Mouse (Mus musculus) ZHBTc4 (cell line): ENCODE measurements at regions not wholly inside any gene's neighbourhood (a gene's known extent, or its start where the extent isn't known, plus 50 kb on each side); places are given as distances from the start of the nearest gene placed in this dataset.

Source experiments
- DNase-seq: peaks from one replicate; pipeline ENCODE4 v3.0.0-alpha.2; 2011; ENCODE audit warnings: low read depth, low spot score

DNA sequence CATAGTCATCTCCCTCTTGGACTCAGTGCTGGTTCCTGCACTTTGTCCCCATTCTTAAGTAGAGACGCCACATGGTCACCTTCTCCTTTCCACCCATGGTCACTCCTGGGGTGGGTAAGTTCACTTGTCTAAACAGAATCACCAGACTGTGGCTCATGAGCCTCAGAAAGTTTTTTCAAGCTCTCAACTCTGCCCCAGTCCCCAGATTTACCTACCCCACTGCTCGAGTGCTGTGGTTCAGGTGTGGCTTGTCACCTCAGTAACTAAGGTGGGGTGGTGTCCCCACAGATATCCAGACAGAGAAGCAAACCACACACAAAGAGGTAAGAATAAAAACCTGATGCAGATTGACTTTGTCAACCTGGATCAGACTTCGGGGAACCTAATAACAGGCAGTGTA, 87.6 kb downstream of the Rpl10-ps3 start:
- DNase-seq: no peak

- DNase-seq: no peak
These were observed 99.6 kb downstream of the Rpl10-ps3 start for GRCm38 (mm10) chr9:50244982-50245671.

GRCm38 (mm10) chr9:50240923-50241322, 103.8 kb downstream of the Rpl10-ps3 start:
- no peak for DNase-seq

- no peak for DNase-seq
These were observed 108.9 kb downstream of the Rpl10-ps3 start for GRCm38 (mm10) chr9:50235908-50236307.

DNA sequence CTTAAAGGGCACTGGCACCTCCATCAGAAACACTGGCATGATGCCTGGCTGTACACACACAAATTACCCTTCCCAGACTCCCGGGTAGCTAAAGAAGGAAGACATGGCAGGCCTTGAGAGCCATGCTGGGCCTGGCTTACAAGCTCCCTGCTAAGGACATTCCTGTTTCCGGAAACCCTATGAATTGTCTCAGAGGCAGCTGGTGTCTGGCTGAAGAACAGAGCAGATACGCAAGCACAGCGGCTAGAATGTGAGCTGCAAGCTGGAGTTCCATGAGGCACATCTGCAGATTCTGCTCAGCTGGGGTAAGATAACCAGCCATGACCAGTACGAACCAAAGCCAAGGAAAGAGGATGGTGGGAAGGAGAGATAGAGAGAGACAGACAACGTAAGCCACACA, 110.1 kb downstream of the Rpl10-ps3 start:
- DNase-seq: no peak

DNA sequence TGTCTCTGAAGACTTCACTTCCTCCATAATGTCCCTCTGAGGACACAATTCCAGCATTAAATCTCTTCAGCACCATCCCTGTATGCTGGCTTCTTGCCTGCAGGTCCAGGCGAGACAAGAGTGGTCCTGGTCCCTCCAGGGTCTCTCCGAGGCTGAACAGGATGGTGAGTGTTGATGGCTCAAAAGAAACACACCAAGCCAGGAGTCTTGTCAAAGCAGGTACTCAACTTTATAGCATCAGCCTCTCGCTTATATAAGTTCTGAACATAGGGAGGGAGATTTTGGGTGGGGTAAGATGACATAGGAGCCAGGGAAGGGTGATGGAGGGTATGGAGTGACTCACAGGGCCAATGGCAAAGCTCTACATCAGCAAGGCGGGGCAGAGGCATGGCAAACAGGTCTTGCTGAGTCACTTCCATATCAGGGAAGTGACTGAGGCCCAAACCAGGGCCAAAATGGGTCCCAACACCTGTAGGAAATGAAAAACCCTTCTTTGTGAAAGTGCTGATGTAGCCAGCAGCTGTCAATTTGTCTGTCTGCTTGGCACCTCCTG, 111.7 kb downstream of the Rpl10-ps3 start:
- no peak for DNase-seq

DNA sequence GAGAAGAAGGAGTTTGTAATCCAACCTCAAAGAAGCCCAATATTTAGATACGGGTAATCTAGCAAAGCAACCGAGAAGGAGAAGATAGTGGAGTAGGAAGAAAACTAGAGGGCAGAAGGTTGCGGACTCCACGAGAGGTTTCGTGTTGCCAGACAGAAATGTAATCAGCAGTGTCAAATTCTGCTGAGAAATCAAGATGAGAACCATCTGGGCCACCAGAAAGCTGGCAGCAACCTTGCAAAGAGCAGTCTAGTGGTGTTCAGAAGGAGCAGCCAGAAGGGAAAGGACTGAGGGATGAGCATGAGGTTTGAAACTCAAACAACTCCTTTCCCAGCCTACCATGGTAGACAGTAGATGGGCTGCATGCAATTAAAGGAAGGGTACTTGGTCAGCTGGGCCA, 134.3 kb downstream of the Rpl10-ps3 start:
- no peak for DNase-seq

DNA sequence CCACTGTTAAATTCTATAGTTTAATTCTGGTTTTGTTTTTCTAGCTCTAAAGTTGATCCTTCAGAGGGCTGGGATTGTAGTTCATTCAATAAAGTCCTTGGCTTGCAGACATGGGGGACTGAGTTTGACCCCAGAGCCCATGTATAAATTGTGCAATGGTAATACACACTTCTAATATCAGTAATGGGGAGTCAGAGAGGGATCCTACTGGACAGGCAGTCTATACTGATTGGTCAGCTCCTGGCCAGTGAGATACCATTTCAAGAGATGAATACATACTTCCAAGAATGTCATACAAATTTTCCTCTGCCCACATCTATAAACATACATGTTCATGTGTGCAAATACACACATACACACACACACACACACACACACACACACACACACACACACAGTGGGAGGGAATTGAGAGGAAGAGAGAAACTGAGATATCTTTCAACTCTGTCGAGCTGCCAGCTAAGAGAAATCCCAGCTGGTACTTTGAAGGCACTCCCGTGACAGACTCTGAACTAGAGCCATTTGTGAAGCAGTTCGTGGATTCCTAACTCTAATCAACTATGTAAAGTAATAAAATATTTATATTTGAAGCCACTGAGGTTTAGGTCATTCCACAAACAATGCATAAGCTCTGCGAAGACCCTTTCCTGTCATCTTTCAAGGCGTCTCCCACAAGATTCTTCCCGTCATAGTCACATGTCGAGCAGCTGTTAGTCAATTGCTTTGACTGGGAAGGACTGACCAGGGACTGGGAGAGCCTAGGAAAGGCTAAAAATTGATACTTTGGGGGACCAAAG, 145.1 kb downstream of the Rpl10-ps3 start:
- DNase-seq: no peak

DNA sequence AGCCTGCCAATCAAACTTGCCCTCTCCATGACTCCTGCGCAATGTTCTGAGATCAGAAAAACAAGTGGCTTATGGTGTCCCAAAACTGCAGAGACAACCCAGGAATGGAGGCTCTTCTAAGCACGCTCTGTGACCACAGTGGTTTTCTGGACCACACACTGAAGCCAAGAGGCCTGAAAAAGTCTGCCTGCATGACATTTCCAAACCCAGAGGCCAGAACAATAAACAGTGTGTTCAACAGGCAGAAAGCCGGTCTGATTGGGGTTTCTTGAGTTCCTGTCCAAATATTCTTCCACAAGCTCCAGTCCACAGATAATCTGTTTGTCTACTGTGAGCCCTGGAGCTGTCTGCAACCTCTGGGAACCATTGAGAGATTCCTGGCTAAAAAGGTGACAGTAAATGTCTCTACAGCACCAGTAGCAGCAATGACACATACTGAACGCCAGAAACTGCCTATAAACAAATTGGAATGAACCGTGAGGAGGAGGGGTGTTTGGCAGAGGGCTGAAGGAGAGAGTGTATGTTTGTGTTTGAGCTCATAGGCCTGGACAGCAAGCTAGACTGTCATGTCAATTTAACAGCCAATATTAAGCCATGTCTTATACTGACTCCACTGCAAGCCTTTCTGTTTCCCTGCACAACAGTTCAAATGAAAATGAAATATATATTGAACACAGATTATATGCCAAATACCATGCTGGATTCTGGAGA, 152.2 kb downstream of the Rpl10-ps3 start:
- DNase-seq: no peak

DNA sequence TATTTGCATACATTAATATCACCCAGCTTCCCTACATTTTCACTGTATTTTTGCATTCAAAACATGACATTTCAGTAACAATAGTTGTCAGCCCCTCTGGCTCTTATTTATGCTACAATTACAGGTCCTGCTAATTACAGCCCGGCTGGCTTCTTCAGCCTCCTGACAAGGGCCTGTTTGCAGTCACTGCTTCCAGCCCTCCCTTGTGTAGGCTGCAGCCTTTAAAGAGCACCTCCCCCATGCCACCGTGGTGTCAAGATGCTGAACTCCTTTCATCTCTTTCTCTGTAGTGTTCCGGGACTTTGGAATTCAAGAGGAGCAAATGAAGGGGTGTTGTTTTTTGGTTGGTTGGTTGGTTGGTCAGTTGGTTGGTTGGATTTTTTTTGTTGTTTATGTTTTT, 153.6 kb downstream of the Rpl10-ps3 start:
- no peak for DNase-seq

GRCm38 (mm10) chr9:50188576-50189070, 156.1 kb downstream of the Rpl10-ps3 start:
- no peak for DNase-seq

GRCm38 (mm10) chr9:50181360-50181759, 163.4 kb downstream of the Rpl10-ps3 start:
- no peak for DNase-seq

DNA sequence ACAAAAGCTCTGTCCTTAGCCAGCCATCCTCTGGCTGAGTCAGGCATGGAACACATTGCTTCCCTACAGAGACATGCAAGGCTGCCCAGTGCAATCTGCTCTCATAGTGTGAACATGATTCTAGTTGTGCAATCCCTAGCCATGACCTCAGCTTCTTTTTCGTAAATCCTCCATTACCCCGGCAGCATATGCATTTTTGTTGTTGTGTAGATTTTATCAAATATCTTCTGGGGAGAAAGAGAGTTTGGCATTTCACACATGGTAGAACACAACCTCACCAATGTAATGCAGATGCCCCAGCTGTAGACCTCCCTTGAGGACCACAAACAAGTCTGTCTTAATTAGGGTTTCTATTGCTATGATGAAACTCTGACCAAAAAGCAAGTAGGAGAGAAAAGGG, 168.6 kb downstream of the Rpl10-ps3 start:
- no peak for DNase-seq

DNA sequence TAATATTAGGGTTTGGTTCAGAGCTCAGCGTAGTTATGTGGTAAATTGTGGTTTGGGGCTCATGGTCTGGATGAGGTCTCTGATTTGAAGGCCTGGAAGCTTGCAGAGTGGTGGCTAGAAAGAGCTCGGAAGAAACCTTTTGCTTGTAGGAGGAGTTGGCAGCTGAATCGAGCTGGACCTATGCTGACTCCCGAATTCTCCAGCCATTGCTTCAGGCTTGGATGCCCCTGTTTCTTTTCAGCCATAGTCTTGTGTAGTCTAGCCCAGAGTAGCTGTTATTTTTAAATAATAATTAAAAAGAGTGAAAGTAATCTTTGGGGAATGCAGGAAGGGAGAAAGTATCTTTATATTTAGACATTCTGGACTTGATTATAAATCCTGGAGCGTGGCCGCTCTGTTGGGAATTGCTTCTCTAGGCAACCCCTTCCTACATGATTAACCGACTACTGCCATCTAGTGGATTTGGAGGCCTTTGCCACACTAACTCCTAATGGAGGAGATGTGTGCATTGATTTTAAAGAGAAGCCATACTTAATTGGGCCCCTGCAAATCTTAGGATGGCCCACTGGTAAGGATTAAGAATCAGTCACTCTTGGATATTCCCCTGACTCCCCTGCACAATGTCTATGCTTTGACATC, 172.8 kb downstream of the Rpl10-ps3 start:
- peak; percentile 84 for DNase-seq

DNA sequence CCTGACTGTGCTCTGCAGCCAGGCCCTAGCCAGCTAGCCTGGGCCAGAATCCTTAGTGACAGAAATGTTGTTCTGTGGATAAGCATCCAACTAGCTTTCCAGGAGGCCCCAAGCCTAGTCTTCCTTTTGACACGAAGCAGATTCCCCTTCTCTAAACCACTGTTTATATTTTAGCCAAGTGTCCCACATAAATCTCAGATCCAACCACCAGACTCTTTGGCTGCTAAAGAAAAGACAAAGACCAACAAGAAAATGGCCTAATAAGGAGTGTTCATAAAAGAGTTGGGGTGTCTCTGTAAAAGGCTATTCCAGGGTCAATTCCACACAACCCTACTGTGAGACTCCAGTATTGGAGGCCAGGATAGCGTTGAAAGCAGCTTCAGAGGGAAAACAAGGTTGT, 173.6 kb downstream of the Rpl10-ps3 start:
- no peak for DNase-seq

DNA sequence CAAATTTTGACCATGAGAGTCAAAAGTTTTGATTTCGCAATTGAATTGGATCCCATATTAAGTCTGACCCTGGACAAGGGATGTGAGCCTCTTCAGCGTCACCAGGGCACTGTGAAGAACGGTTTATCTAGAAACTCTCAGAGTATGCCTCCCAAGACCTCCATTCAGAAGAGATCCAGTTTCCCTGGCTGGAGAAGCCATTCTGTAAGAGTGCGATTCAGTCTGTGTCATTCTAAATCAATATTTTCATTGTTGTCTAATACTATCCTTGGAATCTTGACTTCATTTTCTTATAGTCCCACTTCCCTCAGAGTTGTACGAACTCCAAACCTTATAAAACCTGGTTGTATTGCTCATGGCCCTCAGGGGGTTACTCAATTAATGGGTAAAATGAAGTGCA, 174.1 kb downstream of the Rpl10-ps3 start:
- DNase-seq: no peak

GRCm38 (mm10) chr9:50154618-50155017, 190.2 kb downstream of the Rpl10-ps3 start:
- no peak for DNase-seq

DNA sequence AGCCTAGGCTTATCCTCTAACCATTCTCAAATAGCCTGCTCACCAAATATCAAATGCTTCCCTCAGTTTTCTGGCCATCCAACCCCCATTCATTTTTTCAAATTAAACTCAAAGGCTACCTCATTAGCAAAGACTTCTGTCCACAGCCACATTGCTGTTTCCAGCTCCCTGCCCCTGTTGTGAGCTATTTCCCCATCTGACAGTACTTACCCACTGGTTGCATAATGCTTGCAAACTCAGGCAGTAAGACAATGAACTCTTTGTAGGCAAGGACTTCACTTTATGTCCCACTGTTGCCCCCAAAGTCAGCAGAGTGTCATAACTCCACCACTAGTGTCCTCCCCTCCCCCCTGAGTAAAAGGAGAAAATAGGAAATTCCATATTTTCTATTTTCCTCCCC, 194.7 kb downstream of the Rpl10-ps3 start:
- no peak for DNase-seq

DNA sequence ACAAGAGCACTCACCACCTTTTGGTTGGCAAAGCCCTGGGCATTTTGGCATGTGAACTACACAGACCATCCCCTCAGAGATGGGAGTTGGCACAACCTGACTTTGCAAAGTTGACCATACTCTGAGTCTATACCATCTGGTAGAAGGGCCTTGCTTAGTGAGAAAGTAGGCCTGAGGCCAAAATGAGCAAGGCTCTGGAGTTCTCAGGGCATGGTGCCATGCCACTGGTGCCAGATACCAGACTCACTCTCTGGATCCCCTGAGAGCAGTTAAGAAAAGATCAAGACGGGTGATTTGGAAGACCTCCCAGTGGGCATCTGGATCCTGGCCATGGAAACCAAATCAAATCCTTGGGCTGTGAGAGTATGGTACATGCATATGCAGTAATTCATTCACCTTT, 202.0 kb downstream of the Rpl10-ps3 start:
- no peak for DNase-seq

DNA sequence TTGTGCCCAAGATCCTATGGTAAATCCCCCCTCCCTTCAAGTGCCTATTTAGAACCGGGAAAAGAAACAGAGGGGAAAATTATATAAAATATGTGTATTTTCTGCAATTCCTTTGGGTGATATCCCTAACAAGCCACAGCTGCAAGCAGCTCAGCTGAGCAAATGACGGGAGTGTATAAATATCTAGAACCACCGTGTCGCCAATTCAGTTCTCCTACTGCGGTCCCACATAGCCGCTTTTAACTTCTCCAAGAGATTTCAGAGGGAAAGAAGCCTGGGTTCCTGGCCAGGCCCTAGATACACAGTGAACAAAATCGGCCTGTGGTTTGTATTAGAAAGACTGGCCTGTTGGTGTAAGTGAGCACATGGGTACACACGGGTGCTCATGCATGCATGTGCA, 202.7 kb downstream of the Rpl10-ps3 start:
- no peak for DNase-seq

- DNase-seq: no peak
These were observed 203.6 kb downstream of the Rpl10-ps3 start for GRCm38 (mm10) chr9:50141176-50141575.
